Mouse (Mus musculus) liver, embryonic 15.5 days (tissue): ENCODE data around the gene Abr. TPM values are rescaled to one million over a fixed set of nuclear protein-coding genes. Genes with fewer than 3 reads are reported as not detected.
A peak's percentile ranks its signal among the peaks of the same experiment; 100 is the strongest.

Experiments
- ATAC-seq: fragments of 200-750 bp; cut with Nextera tagmentation; 2 replicates; pipeline ENCODE4 v1.8.0; 2017; ENCODE audit warnings: moderate number of reproducible peaks, mild to moderate bottlenecking, moderate library complexity; ENCODE audit not compliant: insufficient read depth
- H3K27ac ChIP-seq: fragments of 300-500 bp; sonication (generic); replicated peaks from 2 replicates; pipeline ENCODE4 v1.5.1; 2015; ENCODE audit warnings: mild to moderate bottlenecking, inconsistent platforms
- H3K27me3 ChIP-seq: fragments of 300-500 bp; sonication (generic); 2 replicates; pipeline ENCODE4 v1.6.1; 2015; ENCODE audit warnings: mild to moderate bottlenecking, inconsistent platforms
- H3K36me3 ChIP-seq: fragments of 300-500 bp; sonication (generic); replicated peaks from 2 replicates; pipeline ENCODE4 v1.6.1; 2015; ENCODE audit warnings: moderate library complexity, mild to moderate bottlenecking, inconsistent platforms
- H3K4me1 ChIP-seq: fragments of 300-500 bp; sonication (generic); replicated peaks from 2 replicates; pipeline ENCODE4 v1.6.1; 2015; ENCODE audit warnings: inconsistent platforms
- H3K4me2 ChIP-seq: fragments of 300-500 bp; sonication (generic); 2 replicates; pipeline ENCODE4 v1.6.1; 2015; ENCODE audit warnings: moderate library complexity, mild to moderate bottlenecking, inconsistent platforms
- H3K4me3 ChIP-seq: fragments of 300-500 bp; sonication (generic); replicated peaks from 2 replicates; pipeline ENCODE4 v1.5.1; 2015; ENCODE audit warnings: mild to moderate bottlenecking, inconsistent platforms
- H3K9ac ChIP-seq: fragments of 300-500 bp; sonication (generic); 2 replicates; pipeline ENCODE4 v1.6.1; 2015; ENCODE audit warnings: moderate library complexity, mild to moderate bottlenecking, inconsistent platforms
- H3K9me3 ChIP-seq: fragments of 300-500 bp; sonication (generic); replicated peaks from 2 replicates; pipeline ENCODE4 v1.6.1; 2016; ENCODE audit warnings: inconsistent platforms
- WGBS: fragments of 180-500 bp; shearing (Covaris S2); methylation state at CpG from one replicate; pipeline ENCODE4 v1.1.7; 2015; ENCODE audit warnings: mixed read lengths; ENCODE audit not compliant: insufficient replicate concordance; 5-methylcytosine and 5-hydroxymethylcytosine counted together
- polyA plus RNA-seq: library from polyadenylated mRNA; unstranded; fragments of >200 nt; fragmentation: Nextera tagmentation; extraction: Ambion mirVana; gene quantifications from 2 replicates; pipeline ENCODE4 v1.2.1, GENCODE M21; 2015

The Abr gene
- polyA plus RNA-seq, 1 experiment from 2014 or later = 4.3 TPM

GRCm38 (mm10) chr11:76385017-76385416 lies 237.1 kb downstream of the Abr start:
- H3K9me3 ChIP-seq = no peaks in the 10 kb centered on the region
- no peak for ATAC-seq
- H3K4me2 ChIP-seq = no peak overlapping the region
- H3K4me3 ChIP-seq = no peak overlapping the region
- H3K9ac ChIP-seq = no peak overlapping the region
- WGBS = 61% methylated on average over 4 of the region's 4 CpGs
- H3K4me1 ChIP-seq = peaks cover 2% of the 10 kb centered on the region; the same call in 1 of the 2 replicates
- H3K36me3 ChIP-seq = no peaks in the 10 kb centered on the region
- H3K27me3 ChIP-seq = no peaks in the 10 kb centered on the region
- no peak overlapping the region for H3K27ac ChIP-seq

DNA sequence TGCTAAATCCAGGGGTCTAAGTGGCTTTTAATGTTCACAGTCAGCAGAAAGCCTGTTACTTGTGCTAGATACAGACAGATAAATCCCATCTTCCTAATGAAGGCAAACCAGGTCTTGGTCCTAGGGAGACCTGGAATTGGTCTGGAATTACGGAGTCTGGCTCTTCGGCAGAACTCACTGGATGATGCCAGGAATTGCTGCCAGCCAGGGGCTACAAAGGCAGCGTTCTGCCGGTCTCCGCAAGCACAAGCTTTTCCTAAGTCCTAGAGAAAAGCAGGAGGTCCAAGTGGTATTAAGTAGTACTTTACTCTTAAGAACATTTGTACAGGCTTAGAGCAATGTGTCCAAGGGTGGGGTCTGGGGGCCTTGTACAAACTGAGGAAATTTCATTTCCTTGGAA lies 237.8 kb downstream of the Abr start:
- Histone ChIP-seq H3K4me3 (no peak overlapping the region), H3K36me3 (no peaks in the 10 kb centered on the region), H3K4me1 (peaks cover 6% of the 10 kb centered on the region; the same call in 1 of the 2 replicates), H3K27me3 (no peaks in the 10 kb centered on the region), H3K4me2 (no peak overlapping the region), H3K27ac (no peak overlapping the region), H3K9me3 (no peaks in the 10 kb centered on the region), H3K9ac (no peak overlapping the region)
- 75% methylated on average over 5 of the region's 5 CpGs for WGBS
- no peak for ATAC-seq

DNA sequence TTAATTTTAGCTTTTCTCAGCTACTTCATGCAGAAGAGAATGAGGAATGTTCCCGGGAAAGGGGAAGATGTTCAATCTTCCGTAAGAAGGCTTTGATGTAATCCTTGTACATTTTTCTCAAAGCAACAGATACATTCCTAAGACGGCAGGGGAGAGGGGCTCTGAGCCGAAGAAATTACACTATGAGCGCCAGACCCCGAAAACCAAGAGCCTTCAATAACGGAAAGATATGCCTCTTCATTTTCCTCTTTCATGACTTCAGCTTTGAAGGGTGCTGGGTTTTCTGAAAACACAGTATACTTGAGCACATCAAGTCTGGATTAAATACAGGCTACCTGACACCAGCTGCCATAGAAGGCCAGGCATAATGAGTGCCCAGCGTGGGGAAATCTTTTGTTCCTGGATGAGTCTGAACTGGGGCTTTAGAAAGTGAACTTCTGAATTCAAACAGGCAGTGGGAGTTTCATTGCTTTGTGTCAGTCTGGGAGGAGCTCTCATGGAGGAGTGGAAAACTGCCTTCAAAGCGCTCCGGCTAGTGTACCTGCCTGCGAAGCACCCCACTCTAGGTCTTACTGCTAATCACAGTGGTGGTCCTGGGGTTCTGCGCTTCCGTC lies 239.3 kb downstream of the Abr start:
- Histone ChIP-seq H3K36me3 (no peaks in the 10 kb centered on the region), H3K9me3 (no peaks in the 10 kb centered on the region), H3K4me2 (no peak overlapping the region), H3K9ac (no peak overlapping the region), H3K4me1 (0 out of 2 replicates have a peak, but pooled peaks cover 6% of the 10 kb centered on the region), H3K27me3 (no peaks in the 10 kb centered on the region), H3K4me3 (no peak overlapping the region), H3K27ac (no peak overlapping the region)
- WGBS = 77% methylated on average over 13 of the region's 13 CpGs
- ATAC-seq = no peak

- H3K27ac ChIP-seq = no peak overlapping the region
These were observed 240.8 kb downstream of the Abr start for GRCm38 (mm10) chr11:76381201-76381885.

GRCm38 (mm10) chr11:76379921-76380544 lies 242.1 kb downstream of the Abr start:
- Histone ChIP-seq H3K36me3 (no peaks in the 10 kb centered on the region), H3K27ac (no peak overlapping the region), H3K9ac (no peak overlapping the region), H3K9me3 (no peaks in the 10 kb centered on the region), H3K27me3 (no peaks in the 10 kb centered on the region), H3K4me3 (no peak overlapping the region), H3K4me1 (0 out of 2 replicates have a peak, but pooled peaks cover 6% of the 10 kb centered on the region), H3K4me2 (no peak overlapping the region)
- WGBS = 47% methylated on average over 11 of the region's 11 CpGs
- no peak for ATAC-seq

More at GRCm38 (mm10) chr11:76381201-76381885, 240.8 kb downstream of the Abr start:
- ATAC-seq = no peak
- Histone ChIP-seq H3K27me3 (no peaks in the 10 kb centered on the region), H3K36me3 (no peaks in the 10 kb centered on the region), H3K9me3 (no peaks in the 10 kb centered on the region), H3K4me3 (no peak overlapping the region), H3K9ac (no peak overlapping the region), H3K4me2 (no peak overlapping the region), H3K4me1 (0 out of 2 replicates have a peak, but pooled peaks cover 6% of the 10 kb centered on the region)
- 69% methylated on average over 15 of the region's 15 CpGs for WGBS

DNA sequence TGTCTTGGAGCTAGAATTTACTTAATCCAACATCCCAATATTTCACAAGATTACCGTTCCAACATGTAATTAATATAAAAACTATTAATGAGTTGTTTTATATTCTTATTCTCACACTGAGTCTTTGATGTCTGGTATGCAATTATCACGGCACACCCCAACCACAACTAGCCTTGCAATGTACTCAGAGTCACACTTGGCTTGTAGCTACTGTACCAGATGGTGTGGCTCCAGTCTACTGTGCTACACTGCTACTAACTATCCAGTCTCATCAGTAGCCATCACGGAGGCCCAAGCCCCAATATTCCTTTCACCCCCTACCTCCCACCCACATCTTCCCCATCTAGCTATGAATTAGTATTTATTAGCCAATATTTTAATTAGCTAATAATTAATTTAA lies 245.7 kb downstream of the Abr start:
- H3K9ac ChIP-seq = no peak overlapping the region

GRCm38 (mm10) chr11:76374491-76375185 lies 247.5 kb downstream of the Abr start:
- H3K4me1 ChIP-seq = 0 out of 2 replicates have a peak, but pooled peaks cover under 1% of the 10 kb centered on the region
- H3K27me3 ChIP-seq = no peaks in the 10 kb centered on the region
- H3K9me3 ChIP-seq = no peaks in the 10 kb centered on the region
- no peak overlapping the region for H3K4me3 ChIP-seq
- H3K36me3 ChIP-seq = no peaks in the 10 kb centered on the region
- no peak overlapping the region for H3K9ac ChIP-seq
- no peak for ATAC-seq
- 60% methylated on average over 17 of the region's 17 CpGs for WGBS
- 0 out of 2 replicates have a peak overlapping the region, but pooled peaks have one; percentile 9 for H3K27ac ChIP-seq
- H3K4me2 ChIP-seq = no peak overlapping the region

More for the DNA sequence above, 245.7 kb downstream of the Abr start:
- Histone ChIP-seq H3K36me3 (no peaks in the 10 kb centered on the region), H3K27ac (no peak overlapping the region), H3K4me2 (no peak overlapping the region), H3K4me3 (no peak overlapping the region), H3K9me3 (no peaks in the 10 kb centered on the region), H3K27me3 (no peaks in the 10 kb centered on the region), H3K4me1 (0 out of 2 replicates have a peak, but pooled peaks cover 6% of the 10 kb centered on the region)
- ATAC-seq = no peak
- 68% methylated on average over 3 of the region's 3 CpGs for WGBS

DNA sequence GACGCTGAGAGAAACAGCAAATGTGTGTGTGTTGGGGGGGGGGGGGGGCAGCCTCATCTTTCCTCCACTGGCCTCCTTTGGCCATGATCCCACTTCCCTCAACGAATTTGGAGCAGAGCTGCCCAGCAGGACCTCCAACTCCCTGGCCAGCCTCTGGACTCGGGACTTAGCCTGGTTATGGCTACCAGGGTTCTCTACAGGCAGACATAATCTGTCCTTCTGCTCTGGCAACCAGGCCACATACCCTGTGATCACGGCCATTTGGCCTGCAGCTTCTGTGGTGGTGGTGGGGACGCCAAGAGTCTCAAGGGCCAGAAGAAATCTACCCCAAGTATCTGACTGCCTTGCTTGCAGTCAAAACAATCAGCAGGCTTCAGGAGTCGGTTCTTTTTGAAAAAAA lies 249.6 kb downstream of the Abr start:
- H3K27me3 ChIP-seq = no peaks in the 10 kb centered on the region
- H3K9ac ChIP-seq = no peak overlapping the region
- H3K4me2 ChIP-seq = no peak overlapping the region
- no peaks in the 10 kb centered on the region for H3K9me3 ChIP-seq
- no peaks in the 10 kb centered on the region for H3K4me1 ChIP-seq
- no peak overlapping the region for H3K27ac ChIP-seq
- no peak for ATAC-seq
- no peak overlapping the region for H3K4me3 ChIP-seq
- WGBS = 47% methylated on average over 6 of the region's 6 CpGs
- H3K36me3 ChIP-seq = no peaks in the 10 kb centered on the region

GRCm38 (mm10) chr11:76372120-76372519 lies 250.0 kb downstream of the Abr start:
- ATAC-seq = no peak
- no peaks in the 10 kb centered on the region for H3K9me3 ChIP-seq
- H3K4me2 ChIP-seq = no peak overlapping the region
- no peaks in the 10 kb centered on the region for H3K4me1 ChIP-seq
- no peaks in the 10 kb centered on the region for H3K27me3 ChIP-seq
- no peak overlapping the region for H3K4me3 ChIP-seq
- H3K36me3 ChIP-seq = no peaks in the 10 kb centered on the region
- H3K27ac ChIP-seq = no peak overlapping the region
- 57% methylated on average over 2 of the region's 2 CpGs for WGBS
- no peak overlapping the region for H3K9ac ChIP-seq

- H3K4me3 ChIP-seq = no peak overlapping the region
- no peak for ATAC-seq
- no peak overlapping the region for H3K9ac ChIP-seq
- no peak overlapping the region for H3K4me2 ChIP-seq
- H3K9me3 ChIP-seq = no peaks in the 10 kb centered on the region
- no peak overlapping the region for H3K27ac ChIP-seq
- no peaks in the 10 kb centered on the region for H3K36me3 ChIP-seq
- no peaks in the 10 kb centered on the region for H3K4me1 ChIP-seq
- no peaks in the 10 kb centered on the region for H3K27me3 ChIP-seq
These were observed 251.6 kb downstream of the Abr start for GRCm38 (mm10) chr11:76370491-76370890.
